Mouse (Mus musculus) central nervous system, embryonic 18 days (tissue): ENCODE results near the gene Rnf181. TPM values are rescaled to one million over a fixed set of nuclear protein-coding genes. Genes with fewer than 3 reads are reported as not detected.

Experiments
- polyA plus RNA-seq: library from polyadenylated mRNA; depleted of rRNA; stranded (reverse); fragments of >200 nt; gene quantifications from 2 replicates; pipeline ENCODE4 v1.2.3, GENCODE M21; 2012; rRNA removed

Rnf181 gene
- polyA plus RNA-seq = 60.0 and 60.7 TPM in 2 replicates

GRCm38 (mm10) chr6:72366844-72367443 is at the start of gene Rnf181:
Gene Rnf181, minus strand, starts transcription at chr6:72366956.

GRCm38 (mm10) chr6:72414076-72414756 is 47.5 kb upstream of the Rnf181 start, which contains the start of gene Ggcx:
Gene Ggcx, plus strand, starts transcription at chr6:72414308.

GRCm38 (mm10) chr6:72389941-72390771 is 23.4 kb upstream of the Rnf181 start, which contains the start of gene Vamp8:
Gene Vamp8, minus strand, starts transcription at chr6:72390703.

GRCm38 (mm10) chr6:72380131-72380770 is 13.5 kb upstream of the Rnf181 start, which contains the start of gene Vamp5:
Gene Vamp5, minus strand, starts transcription at chr6:72380468.

GRCm38 (mm10) chr6:72355066-72355911 is 11.5 kb downstream of the Rnf181 start, which contains the start of gene Tmem150a:
Gene Tmem150a, plus strand, starts transcription at chr6:72355447.

GRCm38 (mm10) chr6:72347166-72347941 is 19.4 kb downstream of the Rnf181 start, which contains the start of gene 0610030E20Rik:
Gene 0610030E20Rik, plus strand, starts transcription at chr6:72347317.

GRCm38 (mm10) chr6:72345074-72345567 is 21.6 kb downstream of the Rnf181 start, which contains the start of gene Usp39:
Gene Usp39, minus strand, starts transcription at chr6:72345184.

Other genes starting within 250 kb of the Rnf181 start
- gene Atoh8, start 131.4 kb downstream of the Rnf181 start, polyA plus RNA-seq = 1.7 and 3.1 TPM in 2 replicates
- 0.26 and 0.39 TPM in 2 replicates for gene Sftpb, start 62.3 kb downstream of the Rnf181 start, polyA plus RNA-seq
- 40.9 and 41.5 TPM in 2 replicates for gene Usp39, start 21.8 kb downstream of the Rnf181 start, polyA plus RNA-seq
- 20.0 and 20.9 TPM in 2 replicates for gene 0610030E20Rik, start 19.6 kb downstream of the Rnf181 start, polyA plus RNA-seq
- gene Tmem150a, start 11.5 kb downstream of the Rnf181 start, polyA plus RNA-seq = 46.0 and 52.2 TPM in 2 replicates
- gene Vamp5, start 13.5 kb upstream of the Rnf181 start, polyA plus RNA-seq = 11.6 and 13.3 TPM in 2 replicates
- gene Vamp8, start 23.7 kb upstream of the Rnf181 start, polyA plus RNA-seq = 16.6 and 18.5 TPM in 2 replicates
- 19.1 and 19.3 TPM in 2 replicates for gene Ggcx, start 47.4 kb upstream of the Rnf181 start, polyA plus RNA-seq
- 287 and 303 TPM in 2 replicates for gene Mat2a, start 72.6 kb upstream of the Rnf181 start, polyA plus RNA-seq
- 0.56 and 0.57 TPM in 2 replicates for gene Sh2d6, start 154.8 kb upstream of the Rnf181 start, polyA plus RNA-seq
- 5.1 and 8.3 TPM in 2 replicates for gene Capg, start 177.4 kb upstream of the Rnf181 start, polyA plus RNA-seq
- gene Elmod3, start 231.5 kb upstream of the Rnf181 start, polyA plus RNA-seq = 14.2 and 14.4 TPM in 2 replicates
- 3.8 TPM in 2 replicates for gene Retsat, start 231.5 kb upstream of the Rnf181 start, polyA plus RNA-seq